Mouse (Mus musculus): ENCODE measurements at regions not wholly inside any gene's neighbourhood (a gene's known extent, or its start where the extent isn't known, plus 50 kb on each side); places are given as distances from the start of the nearest gene placed in this dataset.

GRCm38 (mm10) chr1:45575131-45575530 is 72.0 kb upstream of the Col5a2 start:
- no peak overlapping the region for H3K27ac ChIP-seq (ENCODE audit: insufficient read depth, low read depth, low read length, poor library complexity, severe bottlenecking)
- H3K9me3 ChIP-seq (ENCODE audit: control insufficient read depth, insufficient read depth, low read depth, low read length) = no peaks in the 10 kb centered on the region
- H3K36me3 ChIP-seq (ENCODE audit: control insufficient read depth, insufficient read depth, low read length, poor library complexity, severe bottlenecking) = no peaks in the 10 kb centered on the region
- H3K4me3 ChIP-seq (ENCODE audit: insufficient read depth in 1 of 2, low read depth in 1 of 2, low read length in 2 of 2, poor library complexity in 1 of 2, severe bottlenecking in 1 of 2) = no peak overlapping the region
- TF ChIP-seq CHD2 (IDR thresholded peaks at IDR 0.05; ENCODE audit: low read depth, low read length) = no peak
- no peak for TF ChIP-seq HCFC1 (IDR thresholded peaks at IDR 0.05; ENCODE audit: borderline replicate concordance, insufficient read depth, low read length)
- no peak for TF ChIP-seq ZNF384 (IDR thresholded peaks at IDR 0.05; ENCODE audit: low read depth, low read length)
- no peak for TF ChIP-seq MAFK (IDR thresholded peaks at IDR 0.05; ENCODE audit: insufficient read depth, low read depth, low read length)
- no peak for TF ChIP-seq ZC3H11A (IDR thresholded peaks at IDR 0.05; ENCODE audit: borderline replicate concordance, low read depth, low read length)
- in situ Hi-C loops (cut with MboI; ENCODE audit: low sequenced_read_pairs in 2 of 2, unreplicated experiment in 2 of 2) = no loop called here
- DNase-seq (ENCODE audit: low read depth, low spot score) = peak; percentile 59
- H3K4me1 ChIP-seq (ENCODE audit: control insufficient read depth in 2 of 2, insufficient read depth in 2 of 2, low read length in 2 of 2, poor library complexity in 1 of 2) = peaks cover 0 to 3% of the 10 kb centered on the region in 2 experiments; a peak in 1 of 4 replicates
- no peak overlapping the region for H3K9ac ChIP-seq (ENCODE audit: insufficient read depth, low read depth, low read length, poor library complexity, severe bottlenecking)

GRCm38 (mm10) chr1:45580466-45580865 is 77.4 kb upstream of the Col5a2 start:
- DNase-seq (ENCODE audit: low read depth, low spot score) = no peak
- H3K27ac ChIP-seq (ENCODE audit: insufficient read depth, low read depth, low read length, poor library complexity, severe bottlenecking) = no peak overlapping the region
- no peaks in the 10 kb centered on the region for H3K36me3 ChIP-seq (ENCODE audit: control insufficient read depth, insufficient read depth, low read length, poor library complexity, severe bottlenecking)
- in situ Hi-C loops (cut with MboI; ENCODE audit: low sequenced_read_pairs in 2 of 2, unreplicated experiment in 2 of 2) = no loop called here
- H3K4me1 ChIP-seq (ENCODE audit: control insufficient read depth in 2 of 2, insufficient read depth in 2 of 2, low read length in 2 of 2, poor library complexity in 1 of 2) = no peaks in the 10 kb centered on the region
- no peaks in the 10 kb centered on the region for H3K9me3 ChIP-seq (ENCODE audit: control insufficient read depth, insufficient read depth, low read depth, low read length)
- no peak overlapping the region for H3K4me3 ChIP-seq (ENCODE audit: insufficient read depth in 1 of 2, low read depth in 1 of 2, low read length in 2 of 2, poor library complexity in 1 of 2, severe bottlenecking in 1 of 2)
- no peak overlapping the region for H3K9ac ChIP-seq (ENCODE audit: insufficient read depth, low read depth, low read length, poor library complexity, severe bottlenecking)
- TF ChIP-seq CHD2 (IDR thresholded peaks at IDR 0.05; ENCODE audit: low read depth, low read length) (no peak), ZNF384 (IDR thresholded peaks at IDR 0.05; ENCODE audit: low read depth, low read length) (peak; percentile 76), HCFC1 (IDR thresholded peaks at IDR 0.05; ENCODE audit: borderline replicate concordance, insufficient read depth, low read length) (no peak)

GRCm38 (mm10) chr1:45587351-45588025 is 84.4 kb upstream of the Col5a2 start:
- Histone ChIP-seq H3K9ac (ENCODE audit: insufficient read depth, low read depth, low read length, poor library complexity, severe bottlenecking) (no peak overlapping the region), H3K4me3 (ENCODE audit: insufficient read depth in 1 of 2, low read depth in 1 of 2, low read length in 2 of 2, poor library complexity in 1 of 2, severe bottlenecking in 1 of 2) (no peak overlapping the region), H3K27ac (ENCODE audit: insufficient read depth, low read depth, low read length, poor library complexity, severe bottlenecking) (no peak overlapping the region), H3K4me1 (ENCODE audit: control insufficient read depth in 2 of 2, insufficient read depth in 2 of 2, low read length in 2 of 2, poor library complexity in 1 of 2) (no peaks in the 10 kb centered on the region), H3K36me3 (ENCODE audit: control insufficient read depth, insufficient read depth, low read length, poor library complexity, severe bottlenecking) (no peaks in the 10 kb centered on the region; the same call in 1 of the 2 replicates), H3K9me3 (ENCODE audit: control insufficient read depth, insufficient read depth, low read depth, low read length) (no peaks in the 10 kb centered on the region)
- in situ Hi-C loops (cut with MboI; ENCODE audit: low sequenced_read_pairs in 2 of 2, unreplicated experiment in 2 of 2) = no loop called here
- TF ChIP-seq HCFC1 (IDR thresholded peaks at IDR 0.05; ENCODE audit: borderline replicate concordance, insufficient read depth, low read length) = no peak
- no peak for TF ChIP-seq ZNF384 (IDR thresholded peaks at IDR 0.05; ENCODE audit: low read depth, low read length)
- TF ChIP-seq CHD2 (IDR thresholded peaks at IDR 0.05; ENCODE audit: low read depth, low read length) = no peak
- no peak for TF ChIP-seq ZC3H11A (IDR thresholded peaks at IDR 0.05; ENCODE audit: borderline replicate concordance, low read depth, low read length)
- TF ChIP-seq MAFK (IDR thresholded peaks at IDR 0.05; ENCODE audit: insufficient read depth, low read depth, low read length) = no peak
- DNase-seq (ENCODE audit: low read depth, low spot score) = no peak

- Histone ChIP-seq H3K4me3 (ENCODE audit: insufficient read depth in 1 of 2, low read depth in 1 of 2, low read length in 2 of 2, poor library complexity in 1 of 2, severe bottlenecking in 1 of 2) (no peak overlapping the region), H3K9me3 (ENCODE audit: control insufficient read depth, insufficient read depth, low read depth, low read length) (no peaks in the 10 kb centered on the region), H3K4me1 (ENCODE audit: control insufficient read depth in 2 of 2, insufficient read depth in 2 of 2, low read length in 2 of 2, poor library complexity in 1 of 2) (no peaks in the 10 kb centered on the region), H3K27ac (ENCODE audit: insufficient read depth, low read depth, low read length, poor library complexity, severe bottlenecking) (no peak overlapping the region), H3K9ac (ENCODE audit: insufficient read depth, low read depth, low read length, poor library complexity, severe bottlenecking) (no peak overlapping the region), H3K36me3 (ENCODE audit: control insufficient read depth, insufficient read depth, low read length, poor library complexity, severe bottlenecking) (no peaks in the 10 kb centered on the region)
- TF ChIP-seq HCFC1 (IDR thresholded peaks at IDR 0.05; ENCODE audit: borderline replicate concordance, insufficient read depth, low read length) = no peak
- no peak for TF ChIP-seq ZNF384 (IDR thresholded peaks at IDR 0.05; ENCODE audit: low read depth, low read length)
- no peak for TF ChIP-seq MAFK (IDR thresholded peaks at IDR 0.05; ENCODE audit: insufficient read depth, low read depth, low read length)
- TF ChIP-seq CHD2 (IDR thresholded peaks at IDR 0.05; ENCODE audit: low read depth, low read length) = no peak
- TF ChIP-seq ZC3H11A (IDR thresholded peaks at IDR 0.05; ENCODE audit: borderline replicate concordance, low read depth, low read length) = no peak
- in situ Hi-C loops (cut with MboI; ENCODE audit: low sequenced_read_pairs in 2 of 2, unreplicated experiment in 2 of 2) = no loop called here
- no peak for DNase-seq (ENCODE audit: low read depth, low spot score)
Observed at GRCm38 (mm10) chr1:45597316-45597715, 94.2 kb upstream of the Col5a2 start.

All from ES-E14 (cell line).